Mouse (Mus musculus) left cerebral cortex, postnatal 36 days (tissue): ENCODE measurements around the gene Stpg3. TPM values are rescaled to one million over a fixed set of nuclear protein-coding genes. Genes with fewer than 3 reads are reported as not detected.

Source experiments
- DNase-seq, 2 experiments: peaks; one replicate each; pipeline ENCODE4 v3.0.0; 2021 to 2022; ENCODE audit warnings: low spot score in 2 of 2, mixed read lengths in 1 of 2
- intact Hi-C: fragments of 180-260 bp; cut with DNase I; formaldehyde crosslinking; loops from one replicate; pipeline ENCODE4 v1.15.1; 2025
- total RNA-seq, 2 experiments: library from RNA; stranded (reverse); gene quantifications; 2 replicates each; pipeline ENCODE4 v1.2.3; 2021

Stpg3 gene
- total RNA-seq, 2 experiments from 2014 or later = 0.29 TPM; not detected in 1

DNA sequence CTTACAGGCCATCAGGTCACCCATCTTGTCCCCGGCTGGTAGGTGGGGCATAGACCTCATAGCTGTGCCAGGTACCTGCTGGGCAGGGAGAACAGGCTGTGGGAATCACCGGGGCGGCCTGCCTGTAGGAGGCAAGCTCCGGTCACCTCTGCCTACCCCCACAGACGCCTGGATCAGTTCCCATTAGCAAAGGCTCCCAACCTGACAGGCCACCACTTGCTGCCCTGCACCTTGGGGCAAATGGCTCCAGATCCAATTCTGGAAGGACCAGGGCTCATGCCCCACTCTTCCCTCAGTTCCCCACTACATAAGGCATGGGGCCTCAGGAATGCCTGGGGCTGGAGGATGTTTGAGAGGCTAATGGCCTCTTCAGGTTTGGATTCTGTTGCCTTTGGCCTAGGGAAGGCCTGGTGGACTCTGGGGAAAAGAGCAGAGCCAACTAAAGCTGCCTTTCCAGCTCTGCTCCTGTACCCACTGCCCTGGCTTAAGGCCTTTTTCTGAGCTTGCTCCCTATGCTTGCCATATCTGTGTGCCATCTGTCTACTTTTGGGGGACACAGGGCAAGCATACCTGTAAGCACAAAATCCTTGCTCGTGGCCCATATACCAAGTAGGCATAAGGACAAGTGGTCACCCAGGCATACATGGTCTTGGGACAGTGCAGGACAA is 43.2 kb downstream of the Stpg3 start:
- intact Hi-C loops = no loop called here
- DNase-seq = no peak

- intact Hi-C loops = no loop called here
- no peak for DNase-seq
Observed at GRCm38 (mm10) chr2:25170326-25171100, 43.9 kb downstream of the Stpg3 start.

DNA sequence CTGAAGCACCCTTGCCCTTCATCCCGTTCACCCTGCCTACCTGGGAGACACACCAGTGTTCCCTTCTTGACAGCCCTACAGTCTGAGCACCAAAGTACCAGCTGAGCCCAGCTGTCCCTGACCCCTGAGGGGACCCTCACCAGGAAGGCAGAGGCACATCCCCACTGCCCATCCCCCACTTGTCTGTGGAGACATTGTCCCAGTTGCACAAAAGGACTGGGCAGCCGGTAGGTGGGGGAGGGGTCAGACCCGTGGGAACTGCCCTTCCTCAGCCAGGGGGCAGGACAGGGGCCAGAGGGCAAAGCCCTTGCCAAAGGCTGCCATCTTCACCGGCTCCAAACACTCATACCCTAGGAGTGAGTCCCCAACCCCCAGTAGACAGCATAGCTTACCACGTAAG is 44.7 kb downstream of the Stpg3 start:
- intact Hi-C loops = no loop called here
- DNase-seq = no peak

- no peak for DNase-seq
- intact Hi-C loops = no loop called here
Observed at GRCm38 (mm10) chr2:25168665-25168978, 45.8 kb downstream of the Stpg3 start.

- DNase-seq = peak in 1 of 2 experiments; percentile 48
- intact Hi-C loops = no loop called here
Observed at GRCm38 (mm10) chr2:25167919-25168664, 46.3 kb downstream of the Stpg3 start.

- no peak for DNase-seq
- intact Hi-C loops = no loop called here
Observed at GRCm38 (mm10) chr2:25167481-25167880, 47.0 kb downstream of the Stpg3 start.

Other genes starting within 250 kb of the Stpg3 start
- gene Mrpl41, start 239.5 kb downstream of the Stpg3 start, total RNA-seq = 10 to 100 TPM; 77.5 to 82.1 TPM
- 10 to 100 TPM; 19.3 to 22.2 TPM for gene Pnpla7, start 238.6 kb downstream of the Stpg3 start, total RNA-seq
- gene Nsmf, start 160.3 kb downstream of the Stpg3 start, total RNA-seq = 100 to 1,000 TPM; 458 to 503 TPM
- not detected for gene Entpd8, start 134.3 kb downstream of the Stpg3 start, total RNA-seq
- not detected for gene Noxa1, start 119.5 kb downstream of the Stpg3 start, total RNA-seq
- 10 to 100 TPM; 19.7 to 30.7 TPM for gene Nrarp, start 33.9 kb downstream of the Stpg3 start, total RNA-seq
- 1 to 10 TPM; 1.6 to 2.3 TPM for gene Tor4a, start 17.8 kb downstream of the Stpg3 start, total RNA-seq
- 10 to 100 TPM; 55.4 to 58.5 TPM for gene Nelfb, start 3.1 kb downstream of the Stpg3 start, total RNA-seq
- not detected for gene Fam166a, start 4.1 kb upstream of the Stpg3 start, total RNA-seq
- 100 to 1,000 TPM; 334 to 390 TPM for gene Tubb4b, start 10.1 kb upstream of the Stpg3 start, total RNA-seq
- gene Slc34a3, start 19.7 kb upstream of the Stpg3 start, total RNA-seq = not detected
- gene Rnf224, start 22.1 kb upstream of the Stpg3 start, total RNA-seq = not detected
- 100 to 1,000 TPM; 244 to 282 TPM for gene Rnf208, start 27.6 kb upstream of the Stpg3 start, total RNA-seq
- gene Cysrt1, start 27.8 kb upstream of the Stpg3 start, total RNA-seq = not detected
- 1 to 10 TPM; 1.9 to 3.2 TPM for gene AL732309.1, start 32.2 kb upstream of the Stpg3 start, total RNA-seq
- 10 to 100 TPM; 32.8 to 44.3 TPM for gene Tmem203, start 40.8 kb upstream of the Stpg3 start, total RNA-seq
- 10 to 100 TPM; 18.5 to 24.7 TPM for gene Tprn, start 48.0 kb upstream of the Stpg3 start, total RNA-seq
- gene Ssna1, start 57.8 kb upstream of the Stpg3 start, total RNA-seq = 10 to 100 TPM; 60.1 to 68.3 TPM
- gene Anapc2, start 57.8 kb upstream of the Stpg3 start, total RNA-seq = 10 to 100 TPM; 78.9 to 82.8 TPM
- gene Tmem210, start 73.5 kb upstream of the Stpg3 start, total RNA-seq = not detected
- not detected for gene Lrrc26, start 75.3 kb upstream of the Stpg3 start, total RNA-seq
- 100 to 1,000 TPM; 451 to 471 TPM for gene Grin1, start 104.5 kb upstream of the Stpg3 start, total RNA-seq
- 10 to 100 TPM; 57.0 to 63.7 TPM for gene Man1b1, start 117.7 kb upstream of the Stpg3 start, total RNA-seq
- gene Dpp7, start 141.7 kb upstream of the Stpg3 start, total RNA-seq = 10 to 100 TPM; 27.1 to 34.1 TPM
- 10 to 100 TPM; 17.0 to 20.8 TPM for gene Uap1l1, start 151.0 kb upstream of the Stpg3 start, total RNA-seq
- gene Sapcd2, start 157.7 kb upstream of the Stpg3 start, total RNA-seq = 1 to 10 TPM; 2.7 to 4.1 TPM
- 10 to 100 TPM; 12.0 to 13.9 TPM for gene Entpd2, start 181.2 kb upstream of the Stpg3 start, total RNA-seq
- 100 to 1,000 TPM; 325 to 339 TPM for gene Npdc1, start 184.7 kb upstream of the Stpg3 start, total RNA-seq
- under 1 TPM in 1 of 2 experiments, not detected in 1; 0.20 TPM for gene Fut7, start 208.6 kb upstream of the Stpg3 start, total RNA-seq
- gene Abca2, start 214.1 kb upstream of the Stpg3 start, total RNA-seq = 100 to 1,000 TPM; 169 to 174 TPM
- gene Clic3, start 242.2 kb upstream of the Stpg3 start, total RNA-seq = under 1 TPM in 1 of 2 experiments, not detected in 1; 0.69 TPM
- 10 to 100 TPM; 72.8 to 75.8 TPM for gene Paxx, start 246.5 kb upstream of the Stpg3 start, total RNA-seq